Comparison of ENCODE assay signal across 8 mouse cellular contexts in genomic region chr7:125475601-125476251, GRCm38 (mm10). TPM values are rescaled to one million over a fixed set of nuclear protein-coding genes. Genes with fewer than 3 reads are reported as not detected.
DNase-seq lines count a peak whose midpoint lies in the region; ATAC-seq and TF ChIP-seq lines count a peak whose summit lies in the region.

No protein-coding gene starts in this region.

- peaks cover 20% of the 10 kb centered on the region for H3K36me3 ChIP-seq in embryonic facial prominence, embryonic 12.5 days
- peaks cover 6% of the 10 kb centered on the region; the same call in 1 of the 2 replicates for H3K36me3 ChIP-seq in lung, postnatal 0 days (ENCODE audit: insufficient read depth, low read length)

- TF ChIP-seq EP300 in lung, postnatal 0 days (IDR thresholded peaks at IDR 0.05): no peak

- H3K27ac ChIP-seq in layer of hippocampus, adult 2 months: peak overlapping the region; percentile 43
- H3K27ac ChIP-seq in embryonic facial prominence, embryonic 12.5 days: 0 out of 2 replicates have a peak overlapping the region, but pooled peaks have one; percentile 36
- peak overlapping the region; percentile 16 for H3K27ac ChIP-seq in lung, postnatal 0 days (ENCODE audit: low read length)

- 59% methylated on average over 11 of the region's 11 CpGs for WGBS in embryonic facial prominence, embryonic 12.5 days
- WGBS in lung, postnatal 0 days: 41% methylated on average over 11 of the region's 11 CpGs

- no peak for DNase-seq in layer of hippocampus, adult 2 months (ENCODE audit: low spot score in 2 of 2)
- no peak for DNase-seq in layer of hippocampus, adult 18-20 months (ENCODE audit: low spot score in 2 of 2)
- peak; percentile 41 for DNase-seq in heart, postnatal 25 days (ENCODE audit: low spot score)
- peak; percentile 73 for DNase-seq in lung, postnatal 0 days (ENCODE audit: low spot score)
- no peak for DNase-seq in T-cell, adult 2 months (ENCODE audit: low spot score)
- no peak for DNase-seq in layer of hippocampus, postnatal 25 days (ENCODE audit: extremely low spot score in 1 of 2, low spot score in 1 of 2)
- no peak for DNase-seq in ovary, postnatal 36 days (ENCODE audit: low spot score)

- H3K4me2 ChIP-seq in embryonic facial prominence, embryonic 12.5 days (replicated peaks): no peak overlapping the region
- H3K4me2 ChIP-seq in lung, postnatal 0 days (replicated peaks; ENCODE audit: low read depth, low read length): no peak overlapping the region

- TF ChIP-seq CTCF in layer of hippocampus, adult 2 months (conservative IDR thresholded peaks at IDR 0.05): peak; percentile 45
- peak; percentile 26; the same call in 1 of the 2 replicates for TF ChIP-seq CTCF in lung, postnatal 0 days (IDR thresholded peaks at IDR 0.05)

- no peaks in the 10 kb centered on the region for H3K9me3 ChIP-seq in embryonic facial prominence, embryonic 12.5 days
- no peaks in the 10 kb centered on the region for H3K9me3 ChIP-seq in lung, postnatal 0 days (ENCODE audit: low read length)

- no peak overlapping the region for H3K9ac ChIP-seq in embryonic facial prominence, embryonic 12.5 days
- no peak overlapping the region for H3K9ac ChIP-seq in lung, postnatal 0 days (replicated peaks; ENCODE audit: low read depth)

- H3K4me1 ChIP-seq in embryonic facial prominence, embryonic 12.5 days: peaks cover 35% of the 10 kb centered on the region
- peaks cover 25% of the 10 kb centered on the region for H3K4me1 ChIP-seq in lung, postnatal 0 days (ENCODE audit: insufficient read depth, low read depth, low read length)

- H3K4me3 ChIP-seq in layer of hippocampus, adult 2 months: no peak overlapping the region
- no peak overlapping the region for H3K4me3 ChIP-seq in embryonic facial prominence, embryonic 12.5 days
- H3K4me3 ChIP-seq in lung, postnatal 0 days (ENCODE audit: low read depth, low read length): no peak overlapping the region

- peak; percentile 22; the same call in 1 of the 2 replicates for ATAC-seq in embryonic facial prominence, embryonic 12.5 days (ENCODE audit: insufficient number of reproducible peaks, insufficient read depth, low FRiP score, low TSS enrichment)
- peak; percentile 52 for ATAC-seq in lung, postnatal 0 days

- intact Hi-C loops in heart, postnatal 25 days (cut with DNase I): no loop called here

- no peaks in the 10 kb centered on the region for H3K27me3 ChIP-seq in embryonic facial prominence, embryonic 12.5 days
- no peaks in the 10 kb centered on the region for H3K27me3 ChIP-seq in lung, postnatal 0 days (replicated peaks; ENCODE audit: insufficient read depth, low read length)

RNA-seq across cellular contexts. Expression of gene Nsmce1, which starts 15.7 kb away (rescaled TPM):
- 10 to 100 TPM; 16.0 to 16.4 TPM for total RNA-seq in layer of hippocampus, adult 2 months (2021)
- 10 to 100 TPM; 14.2 to 15.9 TPM for total RNA-seq in layer of hippocampus, adult 18-20 months (2021)
- 121 and 123 TPM in 2 replicates for polyA plus RNA-seq in embryonic facial prominence, embryonic 12.5 days (2016; fragmentation: Nextera tagmentation; extraction: Ambion mirVana)
- total RNA-seq in heart, postnatal 25 days (2021): 10 to 100 TPM; 26.7 to 30.5 TPM
- polyA plus RNA-seq in lung, postnatal 0 days (2015; fragmentation: Nextera tagmentation; extraction: Ambion mirVana): 94.0 and 94.2 TPM in 2 replicates
- total RNA-seq in layer of hippocampus, postnatal 25 days (2021): 10 to 100 TPM; 16.6 to 18.1 TPM

RNA-seq across cellular contexts. Expression of gene Kdm8, which starts 31.2 kb away (rescaled TPM):
- total RNA-seq in layer of hippocampus, adult 2 months (2021): 1 to 10 TPM; 3.8 to 4.5 TPM
- total RNA-seq in layer of hippocampus, adult 18-20 months (2021): 1 to 10 TPM; 3.2 to 4.8 TPM
- polyA plus RNA-seq in embryonic facial prominence, embryonic 12.5 days (2016; fragmentation: Nextera tagmentation; extraction: Ambion mirVana): 11.8 and 12.1 TPM in 2 replicates
- total RNA-seq in heart, postnatal 25 days (2021): 1 to 10 TPM; 2.9 to 3.2 TPM
- 4.2 and 5.6 TPM in 2 replicates for polyA plus RNA-seq in lung, postnatal 0 days (2015; fragmentation: Nextera tagmentation; extraction: Ambion mirVana)
- 1 to 10 TPM; 3.9 to 5.6 TPM for total RNA-seq in layer of hippocampus, postnatal 25 days (2021)

Comparison
In these comparisons a context has a peak if more than half of its experiments do, and no peak if none do; other contexts are left out.
1. DNase-seq: peak in heart, postnatal 25 days (single experiment) and lung, postnatal 0 days (single experiment); none in layer of hippocampus, adult 2 months (0 of 2), layer of hippocampus, adult 18-20 months (0 of 2), T-cell, adult 2 months (single experiment), layer of hippocampus, postnatal 25 days (0 of 2) and ovary, postnatal 36 days (single experiment).
2. Peak in every context shown above with its lines, with median percentiles within 50 percentile points of each other: H3K27ac ChIP-seq.